Mouse (Mus musculus) MEL (cell line): Measurements from ENCODE around the gene Serhl.

ENCODE experiments used
- CTCF ChIP-seq, 3 experiments: IDR thresholded peaks in 2 of 3; conservative IDR thresholded peaks in 1 of 3; 2 replicates each; pipeline ENCODE4 v1.5.1; 2011 to 2012; ENCODE audit warnings: low read length in 3 of 3, low read depth in 2 of 3, mild to moderate bottlenecking in 2 of 3, improper control_type of control experiment in 1 of 3, inconsistent platforms in 1 of 3, mixed read lengths in 1 of 3, moderate library complexity in 1 of 3; ENCODE audit not compliant: control insufficient read depth in 1 of 3, insufficient read depth in 1 of 3, poor library complexity in 1 of 3, severe bottlenecking in 1 of 3
- E2F4 ChIP-seq: IDR thresholded peaks from 2 replicates; pipeline ENCODE4 v1.6.1; 2011; ENCODE audit warnings: low read depth, low read length, improper control_type of control experiment, borderline replicate concordance
- EP300 ChIP-seq, 2 experiments: IDR thresholded peaks; 2 replicates each; pipeline ENCODE4 v1.6.1; 2011; ENCODE audit warnings: improper control_type of control experiment in 2 of 2, low read length in 2 of 2, low read depth in 1 of 2, mild to moderate bottlenecking in 1 of 2
- JUND ChIP-seq: IDR thresholded peaks from 2 replicates; pipeline ENCODE4 v1.6.1; 2011; ENCODE audit warnings: low read depth, mild to moderate bottlenecking, improper control_type of control experiment, low read length
- KAT2A ChIP-seq: conservative IDR thresholded peaks from 2 replicates; pipeline ENCODE4 v1.6.1; 2012; ENCODE audit warnings: low read depth, low read length, improper control_type of control experiment, inconsistent platforms
- MEF2A ChIP-seq: IDR thresholded peaks from 2 replicates; pipeline ENCODE4 v1.6.1; 2014; ENCODE audit warnings: low read depth, mild to moderate bottlenecking, inconsistent platforms, low read length, improper control_type of control experiment; ENCODE audit not compliant: poor library complexity, insufficient replicate concordance, severe bottlenecking; ENCODE audit errors: extremely low read depth
- MYC ChIP-seq: IDR thresholded peaks from 2 replicates; pipeline ENCODE4 v1.6.1; 2011; ENCODE audit warnings: low read depth, mild to moderate bottlenecking, low read length, improper control_type of control experiment, moderate library complexity
- POLR2A ChIP-seq, 2 experiments: IDR thresholded peaks; 2 replicates each; pipeline ENCODE4 v1.6.1; 2011 to 2012; ENCODE audit warnings: low read length in 2 of 2, mild to moderate bottlenecking in 2 of 2, control low read depth in 1 of 2, improper control_type of control experiment in 1 of 2, low read depth in 1 of 2, moderate library complexity in 1 of 2; ENCODE audit not compliant: control insufficient read depth in 1 of 2, insufficient read depth in 1 of 2, poor library complexity in 1 of 2
- POLR2AphosphoS2 ChIP-seq: IDR thresholded peaks from 2 replicates; pipeline ENCODE4 v1.6.1; 2011; ENCODE audit warnings: low read length, improper control_type of control experiment
- TCF12 ChIP-seq: IDR thresholded peaks from 2 replicates; pipeline ENCODE4 v1.6.1; 2014; ENCODE audit warnings: low read depth, mild to moderate bottlenecking, inconsistent platforms, low read length, improper control_type of control experiment, moderate library complexity

GRCm38 (mm10) chr15:83157667-83158064 is 68.4 kb downstream of the Serhl start:
- no peak for TF ChIP-seq CTCF (IDR thresholded peaks at IDR 0.05 in 2 of 3, conservative IDR thresholded peaks at IDR 0.05 in 1 of 3; ENCODE audit: control insufficient read depth in 1 of 3, insufficient read depth in 1 of 3, low read depth in 2 of 3, low read length in 3 of 3, poor library complexity in 1 of 3, severe bottlenecking in 1 of 3)
- TF ChIP-seq JUND: no peak
- no peak for TF ChIP-seq POLR2A (IDR thresholded peaks at IDR 0.05; ENCODE audit: control insufficient read depth in 1 of 2, insufficient read depth in 1 of 2, low read depth in 1 of 2, low read length in 2 of 2, poor library complexity in 1 of 2)
- TF ChIP-seq POLR2AphosphoS2: no peak
- TF ChIP-seq MEF2A: no peak
- TF ChIP-seq MYC: no peak
- TF ChIP-seq KAT2A: no peak
- TF ChIP-seq TCF12: no peak
- TF ChIP-seq EP300 (IDR thresholded peaks at IDR 0.05; ENCODE audit: low read depth in 1 of 2, low read length in 2 of 2): no peak
- no peak for TF ChIP-seq E2F4
